Mouse (Mus musculus): ENCODE measurements around the gene Zbtb1. TPM values are rescaled to one million over a fixed set of nuclear protein-coding genes. Genes with fewer than 3 reads are reported as not detected.
A peak's percentile ranks its signal among the peaks of the same experiment; 100 is the strongest.

The Zbtb1 gene
- polyA plus RNA-seq, 1 experiment from 2014 or later: 3.3 TPM

DNA sequence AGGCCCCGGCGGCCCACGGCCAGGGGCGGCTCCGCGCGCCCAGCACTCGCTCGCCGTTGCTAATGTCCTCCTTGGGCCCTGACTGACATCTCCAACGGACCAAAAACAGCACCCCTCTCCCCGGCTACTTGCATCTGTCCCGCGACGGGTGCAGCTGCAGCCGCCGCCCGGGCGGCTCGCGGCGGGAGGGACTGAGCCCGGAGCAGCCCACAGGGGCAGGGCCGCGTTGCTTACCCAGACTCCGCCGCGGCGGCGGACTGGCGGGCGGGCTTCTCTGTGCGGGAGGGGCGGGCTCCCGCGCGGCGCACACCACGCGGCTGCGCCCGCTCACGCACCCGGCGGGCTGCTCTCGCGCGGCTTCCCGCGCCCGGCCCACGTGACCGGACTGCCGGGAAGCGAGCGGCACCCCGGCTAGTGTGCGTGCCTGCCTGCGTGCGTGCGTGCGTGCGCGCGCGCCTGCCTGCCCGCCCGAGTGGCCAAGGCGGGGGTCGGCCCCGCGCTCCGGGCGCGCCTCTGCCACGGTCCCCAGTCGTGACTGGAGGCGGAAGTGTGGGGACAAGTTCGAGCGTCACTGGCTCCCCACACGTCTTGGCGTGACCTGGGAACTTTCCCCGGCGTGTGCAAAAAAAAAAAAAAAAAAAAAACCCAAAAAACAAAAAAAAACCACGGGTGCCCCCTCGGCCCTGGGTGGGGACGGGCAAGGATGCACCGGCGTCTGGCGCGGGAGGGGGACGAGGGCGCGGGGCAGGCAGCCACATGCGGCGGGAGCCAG lies 674 bp upstream of the Zbtb1 start, which contains the start of gene Zbtb25:
Zbtb25 (minus strand) TSS at position 397 of the 772 bp plus-strand sequence.
- Histone ChIP-seq H3K9me3 (ENCODE audit: control insufficient read depth) (no peaks in the 10 kb centered on the region), H3K4me1 (replicated peaks; ENCODE audit: control insufficient read depth, insufficient read depth, low read length) (peaks cover 6% of the 10 kb centered on the region; the same call in 1 of the 2 replicates), H3K9ac (ENCODE audit: low read depth, low read length) (peak within 1 kb of the TSS; percentile 96), H3K27me3 (replicated peaks; ENCODE audit: control insufficient read depth, insufficient read depth, low read length) (no peaks in the 10 kb centered on the region), H3K27ac (ENCODE audit: low read depth, low read length) (peak within 1 kb of the TSS; percentile 99), H3K36me3 (ENCODE audit: control insufficient read depth, insufficient read depth) (no peaks in the 10 kb centered on the region), H3K4me2 (replicated peaks; ENCODE audit: low read depth) (peak within 1 kb of the TSS; percentile 75), H3K4me3 (ENCODE audit: low read depth, low read length) (peak within 1 kb of the TSS; percentile 97)
- TF ChIP-seq CTCF (IDR thresholded peaks at IDR 0.05; ENCODE audit: low read depth): no peak
- ATAC-seq: peak; percentile 85
- under 1% methylated on average over 82 of the region's 96 CpGs for WGBS

DNA sequence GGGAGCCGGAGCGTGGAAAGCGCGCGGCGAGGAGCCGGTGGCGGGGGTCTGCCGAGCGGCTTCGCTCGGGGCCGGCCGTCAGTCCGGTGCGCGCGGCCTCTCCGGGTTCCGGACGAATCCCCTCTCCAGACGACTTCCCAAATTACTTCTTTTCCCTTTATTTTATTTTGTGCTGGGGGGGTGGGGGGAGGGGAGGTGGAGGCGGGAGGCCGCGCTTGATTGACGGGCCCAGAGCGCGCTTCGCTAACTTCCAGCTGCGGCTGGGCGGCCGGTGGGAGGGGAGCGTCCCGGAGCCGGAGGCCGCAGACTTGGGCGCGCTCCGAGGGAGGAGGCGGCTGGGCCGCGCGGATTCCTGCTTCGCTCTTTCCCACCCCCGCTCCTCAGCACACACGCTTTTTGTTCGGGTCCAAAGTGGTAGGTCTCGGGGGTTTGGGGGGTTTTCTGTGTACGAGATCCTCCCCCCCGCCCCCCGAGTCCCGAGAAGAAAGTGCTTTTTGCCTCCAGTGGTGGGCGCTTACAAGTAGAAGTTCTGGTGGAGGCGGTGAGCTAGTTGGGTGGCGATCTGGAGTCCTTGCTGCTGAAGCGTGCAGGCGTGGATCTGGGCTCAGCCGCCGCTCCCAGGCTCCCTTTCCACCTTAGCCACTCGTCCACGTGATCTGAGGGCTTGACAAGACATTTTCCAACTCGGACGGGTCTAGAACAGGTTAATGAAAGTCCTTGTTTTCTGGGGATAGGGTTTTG lies 935 bp downstream of the Zbtb1 start:
- Histone ChIP-seq H3K36me3 (ENCODE audit: control insufficient read depth, insufficient read depth) (no peaks in the 10 kb centered on the region), H3K27ac (ENCODE audit: low read depth, low read length) (peak overlapping the region; percentile 99), H3K4me2 (replicated peaks; ENCODE audit: low read depth) (peak overlapping the region; percentile 75), H3K4me3 (ENCODE audit: low read depth, low read length) (peak overlapping the region; percentile 97), H3K9me3 (ENCODE audit: control insufficient read depth) (no peaks in the 10 kb centered on the region), H3K9ac (ENCODE audit: low read depth, low read length) (peak overlapping the region; percentile 96), H3K27me3 (replicated peaks; ENCODE audit: control insufficient read depth, insufficient read depth, low read length) (no peaks in the 10 kb centered on the region), H3K4me1 (replicated peaks; ENCODE audit: control insufficient read depth, insufficient read depth, low read length) (peaks cover 6% of the 10 kb centered on the region; the same call in 1 of the 2 replicates)
- peak; percentile 55 for ATAC-seq
- under 1% methylated on average over 39 of the region's 63 CpGs for WGBS
- TF ChIP-seq CTCF (IDR thresholded peaks at IDR 0.05; ENCODE audit: low read depth): peak; percentile 41

DNA sequence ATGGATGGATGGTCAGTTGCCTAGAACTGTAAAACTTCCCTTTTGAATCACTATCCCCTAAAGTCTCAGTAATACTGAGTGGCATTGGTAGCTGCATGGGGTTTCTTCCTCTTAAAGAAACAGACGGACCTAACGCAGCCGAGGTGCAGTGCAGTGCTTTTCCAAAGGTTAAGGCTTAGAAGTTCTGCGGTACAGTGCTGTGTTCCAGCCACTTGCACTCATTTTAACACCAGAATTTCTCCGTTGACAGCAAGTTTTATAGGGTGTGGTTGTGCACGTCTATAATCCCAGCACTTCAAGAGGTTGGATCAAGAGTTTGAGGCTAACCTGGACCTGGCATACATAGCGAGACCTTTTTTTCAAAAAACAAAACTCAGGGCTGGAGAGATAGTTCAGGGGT lies 2.0 kb downstream of the Zbtb1 start:
- H3K9ac ChIP-seq (ENCODE audit: low read depth, low read length): peak overlapping the region; percentile 96; the same call in 1 of the 2 replicates
- H3K27ac ChIP-seq (ENCODE audit: low read depth, low read length): no peak overlapping the region

DNA sequence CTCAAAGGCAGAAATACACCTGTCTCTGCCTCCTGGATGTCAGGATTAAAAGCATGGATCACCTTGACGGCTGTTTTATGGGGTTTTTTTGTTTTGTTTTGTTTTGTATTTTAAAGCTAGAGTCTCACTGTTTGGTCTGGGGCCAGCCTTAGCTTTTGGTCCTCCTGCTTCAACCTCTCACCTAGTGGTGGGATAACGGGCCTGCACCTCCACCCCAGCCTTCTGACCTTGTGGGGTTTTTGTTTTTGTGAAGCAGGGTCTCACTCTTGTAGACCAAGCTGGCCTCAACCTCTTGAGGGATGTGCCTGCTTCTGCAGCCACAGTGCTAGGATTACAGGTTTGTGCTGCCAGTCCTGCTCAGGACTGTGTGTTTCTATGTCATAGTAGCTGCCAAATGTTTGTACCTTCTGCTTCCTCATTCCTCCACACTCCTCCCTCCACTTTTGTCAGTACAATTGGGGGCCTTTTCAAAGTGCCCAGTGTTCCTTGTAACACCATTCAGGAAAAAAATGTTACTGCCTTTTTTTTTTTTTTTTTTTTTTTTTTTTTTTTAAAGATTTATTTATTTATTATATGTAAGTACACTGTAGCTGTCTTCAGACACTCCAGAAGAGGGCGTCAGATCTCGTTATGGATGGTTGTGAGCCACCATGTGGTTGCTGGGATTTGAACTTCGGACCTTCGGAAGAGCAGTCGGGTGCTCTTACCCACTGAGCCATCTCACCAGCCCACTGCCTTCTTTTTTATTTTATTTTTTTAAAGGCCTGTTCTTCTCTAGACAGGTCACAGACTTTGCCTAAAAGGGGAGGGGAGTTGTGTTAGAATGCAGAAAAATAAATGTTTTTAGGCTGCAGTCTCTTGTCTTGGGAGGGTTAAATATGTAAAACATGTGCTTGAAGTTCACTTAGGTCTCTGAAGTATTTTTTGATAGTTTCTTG lies 3.1 kb downstream of the Zbtb1 start:
- WGBS: 69% methylated on average over 5 of the region's 7 CpGs

More for the DNA sequence above, 2.0 kb downstream of the Zbtb1 start:
- Histone ChIP-seq H3K9me3 (ENCODE audit: control insufficient read depth) (no peaks in the 10 kb centered on the region), H3K4me2 (replicated peaks; ENCODE audit: low read depth) (peak overlapping the region; percentile 75), H3K27me3 (replicated peaks; ENCODE audit: control insufficient read depth, insufficient read depth, low read length) (no peaks in the 10 kb centered on the region), H3K36me3 (ENCODE audit: control insufficient read depth, insufficient read depth) (no peaks in the 10 kb centered on the region), H3K4me3 (ENCODE audit: low read depth, low read length) (peak overlapping the region; percentile 97), H3K4me1 (replicated peaks; ENCODE audit: control insufficient read depth, insufficient read depth, low read length) (peaks cover 6% of the 10 kb centered on the region; the same call in 1 of the 2 replicates)
- no peak for ATAC-seq
- TF ChIP-seq CTCF (IDR thresholded peaks at IDR 0.05; ENCODE audit: low read depth): no peak
- WGBS: 34% methylated on average over 7 of the region's 7 CpGs

DNA sequence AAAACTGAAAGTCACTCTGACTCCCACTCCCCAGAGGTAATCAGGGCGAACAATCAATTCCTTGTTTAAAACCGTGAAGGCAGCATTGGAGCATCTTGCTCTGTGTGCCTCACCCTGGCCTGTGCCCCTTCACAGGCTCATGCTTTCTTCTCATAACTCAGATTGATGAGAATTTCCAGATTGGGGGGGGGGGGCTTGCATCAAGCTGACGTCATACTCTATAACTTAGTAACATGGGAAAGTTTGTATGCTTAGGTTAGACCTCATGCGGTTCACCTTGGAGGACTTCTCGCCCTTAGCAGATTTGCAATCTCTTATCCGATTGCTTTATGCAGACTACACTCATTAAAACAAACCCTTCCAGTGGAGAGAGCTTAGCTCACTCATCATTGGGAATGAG lies 3.9 kb downstream of the Zbtb1 start:
- H3K4me2 ChIP-seq (replicated peaks; ENCODE audit: low read depth): no peak overlapping the region
- no peaks in the 10 kb centered on the region for H3K9me3 ChIP-seq (ENCODE audit: control insufficient read depth)
- 0 out of 2 replicates have a peak, but pooled peaks cover 6% of the 10 kb centered on the region for H3K4me1 ChIP-seq (replicated peaks; ENCODE audit: control insufficient read depth, insufficient read depth, low read length)
- H3K27ac ChIP-seq (ENCODE audit: low read depth, low read length): no peak overlapping the region
- 64% methylated on average over 6 of the region's 6 CpGs for WGBS
- H3K27me3 ChIP-seq (replicated peaks; ENCODE audit: control insufficient read depth, insufficient read depth, low read length): no peaks in the 10 kb centered on the region
- no peak overlapping the region for H3K9ac ChIP-seq (ENCODE audit: low read depth, low read length)
- ATAC-seq: no peak
- no peak overlapping the region for H3K4me3 ChIP-seq (ENCODE audit: low read depth, low read length)
- H3K36me3 ChIP-seq (ENCODE audit: control insufficient read depth, insufficient read depth): no peaks in the 10 kb centered on the region
- TF ChIP-seq CTCF (IDR thresholded peaks at IDR 0.05; ENCODE audit: low read depth): no peak

More for the DNA sequence above, 3.1 kb downstream of the Zbtb1 start:
- no peak for ATAC-seq
- Histone ChIP-seq H3K27me3 (replicated peaks; ENCODE audit: control insufficient read depth, insufficient read depth, low read length) (no peaks in the 10 kb centered on the region), H3K4me3 (ENCODE audit: low read depth, low read length) (no peak overlapping the region), H3K4me1 (replicated peaks; ENCODE audit: control insufficient read depth, insufficient read depth, low read length) (peaks cover 6% of the 10 kb centered on the region; the same call in 1 of the 2 replicates), H3K9me3 (ENCODE audit: control insufficient read depth) (no peaks in the 10 kb centered on the region), H3K36me3 (ENCODE audit: control insufficient read depth, insufficient read depth) (no peaks in the 10 kb centered on the region), H3K4me2 (replicated peaks; ENCODE audit: low read depth) (no peak overlapping the region), H3K9ac (ENCODE audit: low read depth, low read length) (no peak overlapping the region), H3K27ac (ENCODE audit: low read depth, low read length) (no peak overlapping the region)
- TF ChIP-seq CTCF (IDR thresholded peaks at IDR 0.05; ENCODE audit: low read depth): peak; percentile 37; the same call in 1 of the 2 replicates
